Mouse (Mus musculus) C2C12 (cell line): Measurements from ENCODE around the gene Atp5s.

Source experiments
- CTCF ChIP-seq: IDR thresholded peaks from one replicate; pipeline ENCODE4 v1.5.1; 2011; ENCODE audit not compliant: control insufficient read depth, insufficient read depth, insufficient read length
- USF1 ChIP-seq: IDR thresholded peaks from one replicate; pipeline ENCODE4 v1.6.1; 2011; ENCODE audit warnings: low read depth, mild to moderate bottlenecking, control low read depth, moderate library complexity

DNA sequence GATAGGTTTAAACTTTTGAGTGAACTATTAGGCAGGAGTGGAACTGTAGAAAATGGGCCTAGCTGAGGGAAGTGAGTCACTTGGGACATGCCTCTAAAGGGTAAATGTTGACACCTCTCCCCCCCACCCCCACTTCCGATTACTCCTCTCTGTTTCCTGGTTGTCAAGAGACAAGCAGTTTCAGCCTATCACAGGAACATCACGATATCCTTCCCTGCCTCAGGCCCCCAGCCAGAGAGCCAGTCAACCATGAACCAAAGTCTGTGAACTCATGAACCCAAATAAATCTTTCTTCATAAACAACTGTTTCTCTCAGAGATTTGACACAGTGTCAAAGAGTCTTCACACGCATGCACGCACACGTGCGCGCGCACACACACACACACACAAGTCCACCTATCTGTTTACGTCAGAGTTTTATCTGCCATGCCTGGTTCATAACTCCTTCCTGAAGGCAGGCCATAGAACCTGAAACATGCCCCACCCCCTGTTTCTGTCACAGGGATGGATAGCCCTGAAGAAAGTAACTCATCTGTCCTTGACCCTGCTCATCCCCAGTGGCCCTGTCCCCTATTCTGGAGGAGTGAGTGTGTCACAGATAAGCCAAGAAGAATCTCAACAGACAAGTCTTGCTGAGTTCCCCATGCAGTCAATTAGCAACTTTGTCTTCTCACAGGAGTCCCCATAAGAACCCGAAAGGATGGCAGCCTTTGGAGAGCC is 41.6 kb downstream of the Atp5s start:
- TF ChIP-seq CTCF: no peak
- no peak for TF ChIP-seq USF1
